Mouse (Mus musculus): Measurements from ENCODE around the gene Brsk1.

GRCm38 (mm10) chr7:4671956-4672355 lies 18.4 kb upstream of the Brsk1 start:
- TF ChIP-seq ZC3H11A (IDR thresholded peaks at IDR 0.05; ENCODE audit: borderline replicate concordance, low read depth, low read length) (no peak), MAFK (IDR thresholded peaks at IDR 0.05; ENCODE audit: insufficient read depth, low read depth, low read length) (no peak), CHD2 (IDR thresholded peaks at IDR 0.05; ENCODE audit: low read depth, low read length) (no peak), HCFC1 (IDR thresholded peaks at IDR 0.05; ENCODE audit: borderline replicate concordance, insufficient read depth, low read length) (no peak), ZNF384 (IDR thresholded peaks at IDR 0.05; ENCODE audit: low read depth, low read length) (no peak)

Measured in ES-E14 (cell line).